In the genomic region with DNA sequence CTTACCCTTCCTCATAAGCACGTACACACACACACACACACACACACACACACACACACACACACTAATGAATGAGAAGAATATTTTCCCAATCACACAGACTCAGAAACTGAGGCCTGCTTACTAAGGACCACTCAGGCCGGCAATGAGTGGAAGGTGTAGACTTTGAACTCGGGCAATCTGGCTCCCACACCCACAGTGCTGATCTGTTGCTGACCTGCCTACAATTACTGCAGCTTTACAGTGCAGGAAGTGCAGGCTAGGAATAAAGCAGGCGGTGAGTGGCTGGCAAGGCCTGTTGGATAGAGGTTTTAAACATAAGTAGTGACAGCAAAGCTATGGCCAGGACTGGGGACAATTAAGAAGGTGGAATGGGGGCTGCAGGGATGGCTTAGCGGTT, we compare ENCODE assay signal across 33 mouse cellular contexts. TPM values are rescaled to one million over a fixed set of nuclear protein-coding genes. Genes with fewer than 3 reads are reported as not detected.
DNase-seq lines count a peak whose midpoint lies in the region; ATAC-seq and TF ChIP-seq lines count a peak whose summit lies in the region.
"Had no signal": no experiment of that assay in that cellular context is flagged by ENCODE, and none has a peak within 500 bp of the region (broad histone marks: within the 10 kb centered on the region; RNA-seq: fewer than 3 reads in every experiment).

No protein-coding gene starts in this region.

- no peak overlapping the region for H3K27ac ChIP-seq in intestine, postnatal 0 days (ENCODE audit: low read depth, low read length)
- no peak overlapping the region for H3K27ac ChIP-seq in stomach, postnatal 0 days (replicated peaks)
- no peak overlapping the region for H3K27ac ChIP-seq in gastrocnemius, adult 2 months
- H3K27ac ChIP-seq: embryonic facial prominence, embryonic 10.5 days; embryonic facial prominence, embryonic 13.5 days; forebrain, embryonic 12.5 days; forebrain, embryonic 15.5 days; heart, embryonic 15.5 days; hindbrain, embryonic 10.5 days; hindbrain, embryonic 13.5 days had no signal

- no peak overlapping the region for H3K4me2 ChIP-seq in intestine, postnatal 0 days (replicated peaks; ENCODE audit: low read depth)
- H3K4me2 ChIP-seq in stomach, postnatal 0 days (replicated peaks; ENCODE audit: low read depth): no peak overlapping the region
- H3K4me2 ChIP-seq: embryonic facial prominence, embryonic 13.5 days; forebrain, embryonic 12.5 days; forebrain, embryonic 15.5 days; heart, embryonic 11.5 days; heart, embryonic 15.5 days; hindbrain, embryonic 13.5 days had no signal

- intact Hi-C loops in gastrocnemius, adult 2 months (cut with DNase I): no loop called here

- peaks cover 3% of the 10 kb centered on the region; the same call in 1 of the 2 replicates for H3K4me1 ChIP-seq in intestine, postnatal 0 days (replicated peaks; ENCODE audit: control insufficient read depth, insufficient read depth, low read length)
- H3K4me1 ChIP-seq in stomach, postnatal 0 days (replicated peaks; ENCODE audit: control insufficient read depth, insufficient read depth): no peaks in the 10 kb centered on the region

- no peak for TF ChIP-seq EP300 in stomach, postnatal 0 days (optimal IDR thresholded peaks at IDR 0.05)

- no peaks in the 10 kb centered on the region for H3K27me3 ChIP-seq in intestine, postnatal 0 days (replicated peaks; ENCODE audit: control insufficient read depth, insufficient read depth, low read length)
- no peaks in the 10 kb centered on the region for H3K27me3 ChIP-seq in stomach, postnatal 0 days (ENCODE audit: control insufficient read depth, insufficient read depth, low read length)
- H3K27me3 ChIP-seq: embryonic facial prominence, embryonic 13.5 days; forebrain, embryonic 12.5 days; forebrain, embryonic 15.5 days; heart, embryonic 15.5 days had no signal

- H3K9ac ChIP-seq in intestine, postnatal 0 days (ENCODE audit: low read depth, low read length): no peak overlapping the region
- no peak overlapping the region for H3K9ac ChIP-seq in stomach, postnatal 0 days (ENCODE audit: low read length)
- H3K9ac ChIP-seq: embryonic facial prominence, embryonic 13.5 days; forebrain, embryonic 12.5 days; forebrain, embryonic 15.5 days; heart, embryonic 15.5 days; hindbrain, embryonic 13.5 days had no signal

- no peak for TF ChIP-seq CTCF in intestine, postnatal 0 days (IDR thresholded peaks at IDR 0.05; ENCODE audit: low read depth)
- no peak for TF ChIP-seq CTCF in stomach, postnatal 0 days (IDR thresholded peaks at IDR 0.05; ENCODE audit: low read depth)
- no peak for TF ChIP-seq CTCF in gastrocnemius, adult 2 months (IDR thresholded peaks at IDR 0.05)

- no peak overlapping the region for H3K4me3 ChIP-seq in intestine, postnatal 0 days (ENCODE audit: low read depth, low read length)
- H3K4me3 ChIP-seq in stomach, postnatal 0 days (ENCODE audit: low read depth, low read length): no peak overlapping the region
- H3K4me3 ChIP-seq in gastrocnemius, adult 2 months: no peak overlapping the region
- H3K4me3 ChIP-seq: embryonic facial prominence, embryonic 10.5 days; embryonic facial prominence, embryonic 13.5 days; erythroblast, embryonic 14.5 days; forebrain, embryonic 12.5 days; forebrain, embryonic 15.5 days; heart, embryonic 15.5 days; hindbrain, embryonic 10.5 days; hindbrain, embryonic 13.5 days had no signal

- H3K36me3 ChIP-seq in intestine, postnatal 0 days (ENCODE audit: control insufficient read depth, insufficient read depth): no peaks in the 10 kb centered on the region
- no peaks in the 10 kb centered on the region for H3K36me3 ChIP-seq in stomach, postnatal 0 days (ENCODE audit: control insufficient read depth, insufficient read depth, low read length)
- H3K36me3 ChIP-seq: embryonic facial prominence, embryonic 10.5 days; embryonic facial prominence, embryonic 13.5 days; forebrain, embryonic 12.5 days; forebrain, embryonic 15.5 days; heart, embryonic 15.5 days; hindbrain, embryonic 10.5 days; hindbrain, embryonic 13.5 days had no signal

- WGBS in intestine, postnatal 0 days: 47% methylated on average over 5 of the region's 5 CpGs
- WGBS in stomach, postnatal 0 days: 75% methylated on average over 5 of the region's 5 CpGs

- peak; percentile 84 for ATAC-seq in intestine, postnatal 0 days
- ATAC-seq in stomach, postnatal 0 days (ENCODE audit: low FRiP score, low TSS enrichment): no peak; the same call in 1 of the 2 replicates
- ATAC-seq: CD4-positive, CD25-positive, alpha-beta regulatory T cell, adult 4 months; forebrain, embryonic 15.5 days; hindbrain, embryonic 16.5 days had no signal

- no peaks in the 10 kb centered on the region for H3K9me3 ChIP-seq in intestine, postnatal 0 days (ENCODE audit: control insufficient read depth)
- H3K9me3 ChIP-seq in stomach, postnatal 0 days (ENCODE audit: control insufficient read depth, low read length): no peaks in the 10 kb centered on the region
- H3K9me3 ChIP-seq: embryonic facial prominence, embryonic 10.5 days; embryonic facial prominence, embryonic 13.5 days; forebrain, embryonic 12.5 days; forebrain, embryonic 15.5 days; heart, embryonic 15.5 days; hindbrain, embryonic 10.5 days; hindbrain, embryonic 13.5 days had no signal

- peak; percentile 26 for DNase-seq in kidney, postnatal 10 days
- DNase-seq in kidney, adult 11 months: no peak
- peak; percentile 46 for DNase-seq in stomach, postnatal 0 days (ENCODE audit: low spot score)
- no peak for DNase-seq in gastrocnemius, adult 2 months
- no peak for DNase-seq in adrenal gland, postnatal 25 days
- DNase-seq: adrenal gland, adult 2 months; adrenal gland, postnatal 14 days; cerebellum, adult 11-12 months; cerebellum, adult 8-10 months; cerebellum, postnatal 10 days; cerebellum, postnatal 36 days; embryo, embryonic 11 days; gastrocnemius, postnatal 14 days; heart, adult 11 months; heart, postnatal 10 days; heart, postnatal 36 days had no signal

RNA-seq across cellular contexts. Expression of a gene that starts 2.5 kb away (rescaled TPM):
- polyA plus RNA-seq in intestine, postnatal 0 days (2015; fragmentation: Nextera tagmentation; extraction: Ambion mirVana): not detected in 2 replicates
- not detected in 2 replicates for polyA plus RNA-seq in stomach, postnatal 0 days (2015; fragmentation: Nextera tagmentation; extraction: Ambion mirVana)
- not detected for total RNA-seq in gastrocnemius, adult 2 months (2021)
- 0.24 TPM in 1 of 2 replicates, not detected in the other for total RNA-seq in adrenal gland, postnatal 25 days (2021)
- total RNA-seq: adrenal gland, adult 2 months; gastrocnemius, adult 18-20 months; gastrocnemius, postnatal 14 days; gastrocnemius, postnatal 4 days; heart, postnatal 36 days had no signal
- polyA plus RNA-seq: brain, embryonic 14.5 days; C2C12; cortical plate, adult 2 months; embryonic facial prominence, embryonic 10.5 days; embryonic facial prominence, embryonic 13.5 days; erythroblast, embryonic 14.5 days; forebrain, embryonic 12.5 days; forebrain, embryonic 15.5 days; heart, embryonic 11.5 days; hindbrain, embryonic 10.5 days; hindbrain, embryonic 13.5 days; hindbrain, embryonic 16.5 days had no signal

RNA-seq across cellular contexts. Expression of a gene that starts 11.7 kb away (rescaled TPM):
- polyA plus RNA-seq in intestine, postnatal 0 days (2015; fragmentation: Nextera tagmentation; extraction: Ambion mirVana): 79.8 and 83.1 TPM in 2 replicates
- 118 and 120 TPM in 2 replicates for polyA plus RNA-seq in stomach, postnatal 0 days (2015; fragmentation: Nextera tagmentation; extraction: Ambion mirVana)
- 10 to 100 TPM; 26.3 to 27.8 TPM for total RNA-seq in gastrocnemius, adult 2 months (2021)
- 54.6 and 58.2 TPM in 2 replicates for total RNA-seq in adrenal gland, postnatal 25 days (2021)

RNA-seq across cellular contexts. Expression of a gene that starts 18.5 kb away (rescaled TPM):
- 10.3 and 12.3 TPM in 2 replicates for polyA plus RNA-seq in intestine, postnatal 0 days (2015; fragmentation: Nextera tagmentation; extraction: Ambion mirVana)
- 10.7 and 11.8 TPM in 2 replicates for polyA plus RNA-seq in stomach, postnatal 0 days (2015; fragmentation: Nextera tagmentation; extraction: Ambion mirVana)
- total RNA-seq in gastrocnemius, adult 2 months (2021): not detected
- total RNA-seq in adrenal gland, postnatal 25 days (2021): 4.6 and 7.4 TPM in 2 replicates
- total RNA-seq: gastrocnemius, adult 18-20 months had no signal

RNA-seq across cellular contexts. Expression of a gene that starts 25.8 kb away (rescaled TPM):
- polyA plus RNA-seq in intestine, postnatal 0 days (2015; fragmentation: Nextera tagmentation; extraction: Ambion mirVana): 4.8 and 5.4 TPM in 2 replicates
- polyA plus RNA-seq in stomach, postnatal 0 days (2015; fragmentation: Nextera tagmentation; extraction: Ambion mirVana): 2.6 and 3.1 TPM in 2 replicates
- 1 to 10 TPM; 3.7 to 4.8 TPM for total RNA-seq in gastrocnemius, adult 2 months (2021)
- total RNA-seq in adrenal gland, postnatal 25 days (2021): 0.61 TPM in 1 of 2 replicates, not detected in the other
- polyA plus RNA-seq: erythroblast, embryonic 14.5 days had no signal

RNA-seq across cellular contexts. Expression of a gene that starts 26.6 kb away (rescaled TPM):
- polyA plus RNA-seq in intestine, postnatal 0 days (2015; fragmentation: Nextera tagmentation; extraction: Ambion mirVana): 3.2 and 3.7 TPM in 2 replicates
- polyA plus RNA-seq in stomach, postnatal 0 days (2015; fragmentation: Nextera tagmentation; extraction: Ambion mirVana): 2.8 and 3.2 TPM in 2 replicates
- total RNA-seq in gastrocnemius, adult 2 months (2021): not detected
- 2.9 TPM in 1 of 2 replicates, not detected in the other for total RNA-seq in adrenal gland, postnatal 25 days (2021)
- total RNA-seq: gastrocnemius, postnatal 14 days had no signal

Comparison
In these comparisons a context has a peak if more than half of its experiments do, and no peak if none do; other contexts are left out.
1. DNase-seq: peak in kidney, postnatal 10 days (single experiment) and stomach, postnatal 0 days (single experiment); none in kidney, adult 11 months (single experiment), gastrocnemius, adult 2 months (single experiment) and adrenal gland, postnatal 25 days (single experiment).